Mouse (Mus musculus): ENCODE data around the gene Acss1. TPM values are rescaled to one million over a fixed set of nuclear protein-coding genes. Genes with fewer than 3 reads are reported as not detected.

Gene Acss1
- polyA plus RNA-seq, 1 experiment from 2014 or later: 7.6 TPM

GRCm38 (mm10) chr2:150635877-150636446 lies 32.3 kb downstream of the Acss1 start:
- Histone ChIP-seq H3K27ac (replicated peaks) (no peak overlapping the region), H3K9ac (no peak overlapping the region), H3K4me3 (no peak overlapping the region), H3K27me3 (replicated peaks) (no peaks in the 10 kb centered on the region), H3K4me2 (no peak overlapping the region), H3K36me3 (no peaks in the 10 kb centered on the region), H3K4me1 (no peaks in the 10 kb centered on the region), H3K9me3 (no peaks in the 10 kb centered on the region)
- WGBS: 75% methylated on average over 3 of the region's 3 CpGs
- ATAC-seq (ENCODE audit: extremely low read depth, insufficient number of reproducible peaks, low FRiP score, low TSS enrichment): no peak

GRCm38 (mm10) chr2:150629255-150629654 lies 39.0 kb downstream of the Acss1 start:
- no peaks in the 10 kb centered on the region for H3K27me3 ChIP-seq (replicated peaks)
- H3K4me1 ChIP-seq: no peaks in the 10 kb centered on the region
- ATAC-seq (ENCODE audit: extremely low read depth, insufficient number of reproducible peaks, low FRiP score, low TSS enrichment): no peak
- H3K4me2 ChIP-seq: no peak overlapping the region
- H3K9me3 ChIP-seq: no peaks in the 10 kb centered on the region
- no peak overlapping the region for H3K9ac ChIP-seq
- H3K4me3 ChIP-seq: no peak overlapping the region
- no peaks in the 10 kb centered on the region for H3K36me3 ChIP-seq
- H3K27ac ChIP-seq (replicated peaks): no peak overlapping the region
- 77% methylated on average over 4 of the region's 4 CpGs for WGBS

DNA sequence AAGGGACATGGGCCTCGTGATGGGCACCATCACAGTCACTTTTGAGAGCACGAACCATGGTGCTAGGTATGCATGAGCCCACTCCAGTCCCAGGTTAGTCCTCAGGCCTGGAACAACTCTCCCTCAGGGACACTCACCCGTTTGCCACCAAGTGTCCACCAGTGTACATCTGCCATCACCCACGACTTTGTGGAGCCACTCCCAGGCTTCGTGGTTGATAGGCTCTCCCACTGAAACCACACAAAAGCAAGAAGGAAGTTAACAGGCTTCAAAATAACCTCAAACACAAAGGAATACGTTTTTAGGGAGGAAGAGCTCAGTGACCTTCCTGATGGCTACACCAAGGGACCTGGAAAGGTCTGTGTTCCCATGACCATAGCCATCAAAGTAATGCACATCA lies 41.2 kb downstream of the Acss1 start:
- ATAC-seq (ENCODE audit: extremely low read depth, insufficient number of reproducible peaks, low FRiP score, low TSS enrichment): no peak
- Histone ChIP-seq H3K9ac (no peak overlapping the region), H3K27me3 (replicated peaks) (no peaks in the 10 kb centered on the region), H3K4me1 (no peaks in the 10 kb centered on the region), H3K36me3 (no peaks in the 10 kb centered on the region), H3K4me3 (no peak overlapping the region), H3K27ac (replicated peaks) (no peak overlapping the region), H3K4me2 (no peak overlapping the region), H3K9me3 (no peaks in the 10 kb centered on the region)
- WGBS: 60% methylated on average over 6 of the region's 6 CpGs

DNA sequence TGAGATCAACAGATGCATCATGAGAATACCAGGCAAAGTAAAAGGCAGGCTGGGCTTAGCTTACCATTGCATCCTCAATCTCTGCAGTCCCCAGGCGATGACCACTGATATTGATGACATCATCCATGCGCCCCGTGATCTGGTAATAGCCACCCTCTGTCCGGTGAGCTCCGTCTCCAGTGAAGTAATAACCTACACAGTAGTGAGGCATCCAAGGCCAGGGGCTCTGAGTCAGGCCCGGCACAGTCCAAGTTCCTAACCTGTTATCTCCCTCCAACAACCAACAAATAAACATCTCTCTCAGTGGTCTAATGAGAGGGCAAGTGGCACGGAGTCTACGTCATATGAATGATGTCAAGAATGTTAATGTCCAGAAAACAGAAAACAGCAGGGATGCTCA lies 43.4 kb downstream of the Acss1 start:
- no peak for ATAC-seq (ENCODE audit: extremely low read depth, insufficient number of reproducible peaks, low FRiP score, low TSS enrichment)
- H3K27me3 ChIP-seq (replicated peaks): no peaks in the 10 kb centered on the region
- H3K4me1 ChIP-seq: no peaks in the 10 kb centered on the region
- no peaks in the 10 kb centered on the region for H3K9me3 ChIP-seq
- H3K4me2 ChIP-seq: no peak overlapping the region
- no peak overlapping the region for H3K27ac ChIP-seq (replicated peaks)
- no peak overlapping the region for H3K9ac ChIP-seq
- WGBS: 85% methylated on average over 8 of the region's 8 CpGs
- H3K36me3 ChIP-seq: no peaks in the 10 kb centered on the region
- H3K4me3 ChIP-seq: no peak overlapping the region

- WGBS: 76% methylated on average over 3 of the region's 3 CpGs
- H3K36me3 ChIP-seq: no peaks in the 10 kb centered on the region
- no peaks in the 10 kb centered on the region for H3K4me1 ChIP-seq
- no peak overlapping the region for H3K27ac ChIP-seq (replicated peaks)
- H3K9ac ChIP-seq: no peak overlapping the region
- no peaks in the 10 kb centered on the region for H3K27me3 ChIP-seq (replicated peaks)
- ATAC-seq (ENCODE audit: extremely low read depth, insufficient number of reproducible peaks, low FRiP score, low TSS enrichment): no peak
- H3K4me2 ChIP-seq: no peak overlapping the region
- H3K9me3 ChIP-seq: no peaks in the 10 kb centered on the region
- H3K4me3 ChIP-seq: no peak overlapping the region
Observed at GRCm38 (mm10) chr2:150623957-150624356, 44.3 kb downstream of the Acss1 start.

GRCm38 (mm10) chr2:150621698-150622097 lies 46.6 kb downstream of the Acss1 start:
- H3K36me3 ChIP-seq: no peaks in the 10 kb centered on the region
- H3K4me3 ChIP-seq: no peak overlapping the region
- H3K27me3 ChIP-seq (replicated peaks): no peaks in the 10 kb centered on the region
- ATAC-seq (ENCODE audit: extremely low read depth, insufficient number of reproducible peaks, low FRiP score, low TSS enrichment): no peak
- H3K4me1 ChIP-seq: no peaks in the 10 kb centered on the region
- no peak overlapping the region for H3K27ac ChIP-seq (replicated peaks)
- H3K4me2 ChIP-seq: no peak overlapping the region
- WGBS: 53% methylated on average over 3 of the region's 3 CpGs
- no peak overlapping the region for H3K9ac ChIP-seq
- H3K9me3 ChIP-seq: no peaks in the 10 kb centered on the region

DNA sequence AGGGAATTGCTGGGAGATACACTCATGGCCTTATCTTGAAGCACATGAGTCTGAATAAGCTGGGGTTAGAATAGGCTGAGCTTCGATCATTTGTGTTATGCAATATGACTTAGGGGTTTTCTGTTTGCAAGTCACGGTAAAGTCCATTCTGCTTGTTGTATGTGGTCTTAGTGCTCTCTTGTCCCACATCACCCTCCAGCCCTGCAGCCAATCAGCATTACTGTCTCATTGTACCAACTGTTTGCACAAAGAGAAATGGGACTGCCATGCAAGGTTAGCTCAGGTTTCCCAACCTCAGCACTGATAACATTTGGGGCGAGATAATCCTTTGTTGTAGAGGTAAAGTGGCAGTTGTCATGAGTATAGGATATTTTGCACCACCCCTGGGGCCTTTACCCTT lies 58.2 kb downstream of the Acss1 start:
- Histone ChIP-seq H3K9ac (no peak overlapping the region), H3K36me3 (no peaks in the 10 kb centered on the region), H3K4me3 (no peak overlapping the region), H3K9me3 (no peaks in the 10 kb centered on the region), H3K4me1 (peaks cover 14% of the 10 kb centered on the region), H3K27ac (replicated peaks) (no peak overlapping the region), H3K4me2 (no peak overlapping the region), H3K27me3 (replicated peaks) (peaks cover 9% of the 10 kb centered on the region; the same call in 1 of the 2 replicates)
- no peak for ATAC-seq (ENCODE audit: extremely low read depth, insufficient number of reproducible peaks, low FRiP score, low TSS enrichment)
- WGBS: 54% methylated on average over 3 of the region's 3 CpGs

- no peak for ATAC-seq (ENCODE audit: extremely low read depth, insufficient number of reproducible peaks, low FRiP score, low TSS enrichment)
- Histone ChIP-seq H3K36me3 (0 out of 2 replicates have a peak, but pooled peaks cover 5% of the 10 kb centered on the region), H3K9ac (peak overlapping the region; percentile 72), H3K9me3 (no peaks in the 10 kb centered on the region), H3K4me1 (peaks cover 14% of the 10 kb centered on the region), H3K27ac (replicated peaks) (peak overlapping the region; percentile 49), H3K27me3 (replicated peaks) (peaks cover 9% of the 10 kb centered on the region; the same call in 1 of the 2 replicates), H3K4me3 (peak overlapping the region; percentile 91), H3K4me2 (peak overlapping the region; percentile 86)
- WGBS: 2% methylated on average over 10 of the region's 10 CpGs
Observed at GRCm38 (mm10) chr2:150608872-150609560, 59.3 kb downstream of the Acss1 start.

GRCm38 (mm10) chr2:150608087-150608799 lies 60.1 kb downstream of the Acss1 start, which contains the start of gene Apmap:
Gene Apmap (minus strand): TSS chr2:150608567.
- Histone ChIP-seq H3K9ac (peak within 1 kb of the TSS; percentile 94), H3K4me3 (peak within 1 kb of the TSS; percentile 91), H3K36me3 (0 out of 2 replicates have a peak, but pooled peaks cover 5% of the 10 kb centered on the region), H3K27ac (replicated peaks) (peak within 1 kb of the TSS; percentile 49), H3K9me3 (no peaks in the 10 kb centered on the region), H3K4me2 (peak within 1 kb of the TSS; percentile 86), H3K27me3 (replicated peaks) (peaks cover 9% of the 10 kb centered on the region; the same call in 1 of the 2 replicates), H3K4me1 (peaks cover 14% of the 10 kb centered on the region)
- peak; percentile 90 for ATAC-seq (ENCODE audit: extremely low read depth, insufficient number of reproducible peaks, low FRiP score, low TSS enrichment)
- 0% methylated on average over 42 of the region's 42 CpGs for WGBS

DNA sequence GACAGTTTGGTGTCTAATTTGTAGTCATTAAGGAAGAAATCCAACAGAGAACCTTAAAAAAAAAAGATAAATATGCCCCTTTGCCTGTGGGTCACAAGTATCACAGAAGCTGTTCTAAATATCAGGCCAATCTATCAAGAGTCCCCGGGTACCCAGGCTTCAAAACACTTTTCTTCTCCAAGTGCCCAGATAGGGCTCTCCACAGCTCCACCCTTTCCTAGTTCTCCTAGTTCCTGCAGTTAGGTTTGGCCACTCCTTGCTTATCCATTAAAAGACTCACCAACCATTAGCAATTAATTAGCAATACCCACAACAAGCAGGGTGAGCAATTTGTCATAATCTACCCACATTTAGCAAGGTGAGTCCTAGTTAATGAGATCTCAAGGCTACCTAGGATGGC lies 61.2 kb downstream of the Acss1 start:
- no peak for ATAC-seq (ENCODE audit: extremely low read depth, insufficient number of reproducible peaks, low FRiP score, low TSS enrichment)
- no peak overlapping the region for H3K27ac ChIP-seq (replicated peaks)
- H3K4me3 ChIP-seq: peak overlapping the region; percentile 91
- WGBS: 35% methylated on average over 1 of the region's 1 CpGs
- no peaks in the 10 kb centered on the region for H3K9me3 ChIP-seq
- H3K9ac ChIP-seq: peak overlapping the region; percentile 94; the same call in 1 of the 2 replicates
- peaks cover 9% of the 10 kb centered on the region; the same call in 1 of the 2 replicates for H3K27me3 ChIP-seq (replicated peaks)
- H3K36me3 ChIP-seq: 0 out of 2 replicates have a peak, but pooled peaks cover 5% of the 10 kb centered on the region
- peaks cover 14% of the 10 kb centered on the region for H3K4me1 ChIP-seq
- peak overlapping the region; percentile 86 for H3K4me2 ChIP-seq

DNA sequence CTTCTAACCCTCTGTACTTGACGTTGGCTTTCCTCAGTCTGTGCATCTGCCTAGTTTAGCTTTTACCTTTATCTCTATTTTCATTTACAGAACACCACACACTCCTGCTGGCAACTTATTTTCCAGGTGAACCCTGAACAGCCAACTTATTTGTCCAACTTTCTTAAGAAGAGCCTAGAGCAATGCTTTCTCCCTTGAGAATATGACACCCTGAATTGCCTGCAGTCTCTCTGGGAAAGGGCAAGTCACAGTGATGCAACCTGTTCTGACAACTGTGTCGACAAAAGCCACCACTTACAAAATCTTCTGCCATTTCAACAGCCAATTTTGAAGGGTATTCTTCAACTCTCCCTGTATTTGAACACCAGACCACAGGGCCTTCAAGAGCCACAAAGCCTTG lies 63.5 kb downstream of the Acss1 start:
- no peak overlapping the region for H3K27ac ChIP-seq (replicated peaks)
- peaks cover 24% of the 10 kb centered on the region for H3K4me1 ChIP-seq
- H3K4me2 ChIP-seq: no peak overlapping the region
- 71% methylated on average over 2 of the region's 2 CpGs for WGBS
- 0 out of 2 replicates have a peak, but pooled peaks cover 5% of the 10 kb centered on the region for H3K36me3 ChIP-seq
- no peaks in the 10 kb centered on the region for H3K27me3 ChIP-seq (replicated peaks)
- H3K9me3 ChIP-seq: no peaks in the 10 kb centered on the region
- H3K9ac ChIP-seq: no peak overlapping the region
- H3K4me3 ChIP-seq: no peak overlapping the region
- no peak for ATAC-seq (ENCODE audit: extremely low read depth, insufficient number of reproducible peaks, low FRiP score, low TSS enrichment)

All from heart, embryonic 13.5 days (tissue).